Mouse (Mus musculus) layer of hippocampus, adult 9-11 months (tissue): ENCODE measurements at regions not wholly inside any gene's neighbourhood (a gene's known extent, or its start where the extent isn't known, plus 50 kb on each side); places are given as distances from the start of the nearest gene placed in this dataset.

Experiments
- DNase-seq: peaks from one replicate; pipeline ENCODE4 v3.0.0; 2022

GRCm38 (mm10) chr10:47742088-47742487 is 2046.5 kb downstream of the Grik2 start:
- no peak for DNase-seq

DNA sequence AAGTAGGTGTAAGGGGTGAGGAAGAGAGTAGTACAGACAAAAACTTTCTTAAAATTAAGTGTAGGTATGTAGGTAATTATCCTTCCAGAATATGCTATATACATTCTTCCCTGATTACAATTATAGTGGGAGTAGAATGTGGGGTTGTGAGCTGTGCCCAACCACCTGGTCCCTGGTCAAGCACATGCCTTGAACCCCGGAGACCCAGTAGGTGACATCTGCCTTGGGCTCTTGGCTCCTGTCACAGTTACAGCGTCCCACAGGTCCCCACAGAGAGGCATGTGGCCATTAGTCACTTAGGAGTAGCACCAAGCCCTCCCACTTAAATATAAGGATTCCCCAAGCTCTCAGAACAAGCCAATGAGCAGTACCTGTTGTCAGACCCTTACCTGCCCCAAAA is 2046.9 kb downstream of the Grik2 start:
- no peak for DNase-seq

- DNase-seq: peak; percentile 10
Measured at GRCm38 (mm10) chr10:47708780-47709179, 2079.8 kb downstream of the Grik2 start.
